Mouse (Mus musculus) frontal cortex, postnatal 14 days (tissue): Measurements from ENCODE around the gene Tuba3b.

Experiments used
- DNase-seq, 2 experiments: peaks; one replicate each; pipeline ENCODE4 v3.0.0; 2022; ENCODE audit warnings: low spot score in 2 of 2

Gene Tuba3b

DNA sequence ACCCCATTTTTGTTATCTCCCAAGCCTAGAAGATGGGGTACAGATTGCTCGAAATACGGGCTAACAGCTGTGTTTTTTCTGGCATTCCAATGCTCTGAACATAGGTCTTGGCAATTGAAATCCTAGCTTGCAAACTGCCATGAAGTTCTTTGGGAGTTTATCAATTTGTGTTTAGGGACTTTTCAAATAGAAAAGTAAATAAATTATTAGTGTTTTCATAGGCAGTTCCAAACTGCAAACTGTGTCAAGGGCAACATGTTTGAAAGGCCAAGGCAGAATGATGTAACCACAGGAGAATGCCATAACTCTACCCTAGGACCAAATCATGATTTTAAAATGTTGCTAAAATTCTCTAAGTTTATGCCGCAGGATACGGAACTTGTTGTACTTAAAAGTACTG, 7.8 kb upstream of the Tuba3b start:
- no peak for DNase-seq

DNA sequence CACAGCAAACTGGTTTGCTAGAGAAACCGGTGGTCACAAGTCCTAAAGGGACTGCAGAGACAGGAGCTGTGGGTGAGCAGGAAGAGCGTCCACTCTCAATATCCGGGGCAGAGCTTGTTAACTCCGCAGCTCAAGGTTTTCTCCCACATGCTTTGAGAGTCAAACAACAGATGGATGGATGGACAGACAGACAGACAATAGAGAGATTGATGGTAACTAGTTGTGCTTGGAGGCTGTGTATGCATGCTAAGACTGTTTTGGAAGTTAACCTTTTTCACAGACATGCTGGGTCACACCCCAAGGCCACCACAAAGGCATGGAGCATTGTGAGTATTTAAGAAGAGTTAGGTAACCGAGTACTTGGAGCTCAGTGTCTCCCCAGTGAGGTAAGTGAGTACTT, 6.9 kb upstream of the Tuba3b start:
- no peak for DNase-seq

DNA sequence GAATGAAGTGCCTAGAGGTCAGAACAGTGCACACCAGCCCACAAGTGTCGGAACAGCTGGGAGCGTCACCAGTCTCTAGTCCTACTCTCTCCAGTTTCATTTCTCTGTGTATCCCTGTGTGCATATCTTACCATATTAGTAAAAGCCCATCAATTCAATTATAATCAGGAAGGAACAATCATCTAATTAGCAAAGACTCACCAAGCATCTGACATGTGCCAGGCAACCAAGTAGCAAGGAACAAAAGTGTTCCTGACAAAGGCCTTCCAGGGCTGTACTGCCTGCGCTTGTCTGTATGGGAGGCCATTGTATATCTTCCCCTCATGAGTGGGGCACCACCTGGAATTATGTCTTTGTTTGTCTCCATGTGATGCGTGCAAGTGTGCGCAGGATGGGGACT, 4.7 kb upstream of the Tuba3b start:
- no peak for DNase-seq

DNA sequence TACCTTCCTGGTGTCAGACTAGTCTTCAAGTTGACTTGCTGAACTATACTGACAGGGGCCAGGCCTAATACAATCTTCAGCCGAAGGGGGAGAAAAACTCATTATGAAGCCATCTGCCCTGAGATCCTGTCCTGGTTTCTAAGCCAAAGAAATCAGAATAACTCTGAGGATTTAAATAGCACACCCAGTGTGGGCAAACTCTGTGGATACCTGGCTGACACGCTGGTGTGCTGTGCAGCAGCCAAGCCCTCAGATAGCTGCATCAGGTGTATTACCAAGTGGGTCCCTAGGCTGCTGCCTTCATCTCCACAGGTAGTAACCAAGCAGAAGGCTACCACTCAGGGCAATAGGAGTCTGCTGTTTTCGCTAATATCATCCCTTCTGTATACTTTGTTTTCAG, 2.9 kb upstream of the Tuba3b start:
- DNase-seq: no peak

DNA sequence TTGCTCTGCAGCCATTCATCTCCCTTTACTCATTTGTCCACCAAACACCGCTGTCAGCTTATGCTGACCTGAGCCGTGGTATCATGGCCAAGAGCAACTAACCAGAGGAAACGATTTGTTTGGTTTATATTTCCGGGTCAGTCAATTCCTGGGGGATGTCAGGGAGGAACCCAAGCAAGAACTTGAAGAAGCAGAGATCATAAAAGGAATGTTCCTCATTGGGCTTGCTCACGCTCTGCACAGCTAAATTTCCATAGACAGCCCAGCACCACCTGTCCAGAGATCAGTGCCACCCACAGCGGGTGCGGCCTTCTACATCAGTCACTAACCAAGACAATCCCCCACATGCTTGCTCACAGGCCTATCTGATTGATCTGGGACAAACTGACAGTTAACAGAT, 1.3 kb upstream of the Tuba3b start, which contains the start of gene Lmntd1:
Lmntd1 (minus strand) TSS at position 101 of the 400 bp plus-strand sequence.
- no peak for DNase-seq

DNA sequence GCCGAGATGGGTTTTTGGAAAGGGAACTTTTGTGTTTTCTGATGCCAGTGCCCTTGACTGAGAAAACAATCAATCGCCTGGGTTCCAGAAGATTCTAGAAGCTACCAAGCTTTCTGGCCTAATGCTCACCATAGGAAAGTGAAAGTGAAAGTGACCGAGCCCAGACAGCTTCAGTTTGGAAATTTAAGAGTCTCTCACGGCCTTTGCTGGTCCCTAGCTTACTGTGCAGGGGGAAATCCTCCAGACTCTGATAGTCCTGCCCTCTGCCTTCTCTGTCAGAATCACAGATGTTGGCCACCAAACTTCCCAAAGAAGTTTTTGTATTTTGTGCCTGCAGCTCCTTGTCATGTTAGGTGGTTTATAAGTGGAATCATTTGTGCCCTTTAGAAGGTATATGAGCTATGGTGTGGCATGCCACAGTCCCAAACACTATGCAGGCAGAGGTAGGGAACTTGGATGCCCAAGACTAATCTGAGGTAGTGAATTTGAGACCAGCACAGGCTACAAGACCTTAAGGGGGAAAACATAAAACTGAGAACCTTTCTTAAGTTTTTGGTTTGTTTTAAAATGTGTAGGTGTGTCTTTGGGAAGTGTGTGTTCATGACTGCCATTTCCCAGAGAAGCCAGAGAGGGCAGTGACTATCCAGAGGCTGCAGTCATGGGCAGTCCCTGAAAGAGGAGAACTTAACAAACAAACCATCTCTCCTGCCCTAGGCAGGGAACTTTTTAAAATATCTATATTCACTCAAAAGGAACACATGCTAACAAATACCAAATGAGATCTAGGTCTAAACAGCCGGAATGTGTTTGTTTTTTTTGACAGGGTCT, 1.1 kb downstream of the Tuba3b start:
- no peak for DNase-seq

DNA sequence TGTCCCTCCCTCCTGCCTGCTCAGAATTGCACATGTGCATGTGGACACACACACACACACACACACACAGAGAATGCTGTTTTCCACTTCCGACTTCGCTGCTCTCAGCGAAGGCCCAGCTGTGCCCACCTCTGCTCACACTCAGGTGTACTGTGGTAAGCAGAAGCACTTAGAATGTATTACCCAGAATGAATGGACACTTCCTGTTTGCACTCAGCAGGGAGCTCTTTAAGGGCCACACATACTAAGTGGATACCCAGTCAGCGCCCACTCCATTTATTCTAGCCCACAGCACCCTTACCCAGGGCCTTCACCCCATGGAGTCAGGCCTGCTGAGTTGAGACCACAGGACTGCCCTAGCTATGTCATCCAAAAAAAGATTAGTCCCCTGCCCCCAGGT, 7.6 kb downstream of the Tuba3b start:
- no peak for DNase-seq

DNA sequence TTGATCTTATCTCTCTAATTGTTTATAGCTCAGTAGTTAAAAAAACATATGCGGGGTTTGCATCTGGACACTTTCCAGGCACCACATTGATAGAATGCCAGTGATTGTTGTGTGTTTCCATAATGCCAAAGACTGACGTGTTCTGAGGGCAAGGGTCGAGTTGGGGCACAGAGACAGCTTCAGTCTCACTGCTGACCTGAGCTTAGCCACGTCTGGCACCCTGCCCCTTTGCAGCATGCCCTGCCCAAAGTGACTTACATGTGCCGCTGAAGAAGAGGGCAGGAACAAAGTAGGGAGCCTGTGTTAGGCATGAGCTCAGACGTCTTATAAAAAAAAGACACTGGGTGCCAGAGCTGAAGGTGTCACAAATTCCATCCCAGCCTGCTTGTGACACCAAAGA, 14.7 kb downstream of the Tuba3b start:
- no peak for DNase-seq

DNA sequence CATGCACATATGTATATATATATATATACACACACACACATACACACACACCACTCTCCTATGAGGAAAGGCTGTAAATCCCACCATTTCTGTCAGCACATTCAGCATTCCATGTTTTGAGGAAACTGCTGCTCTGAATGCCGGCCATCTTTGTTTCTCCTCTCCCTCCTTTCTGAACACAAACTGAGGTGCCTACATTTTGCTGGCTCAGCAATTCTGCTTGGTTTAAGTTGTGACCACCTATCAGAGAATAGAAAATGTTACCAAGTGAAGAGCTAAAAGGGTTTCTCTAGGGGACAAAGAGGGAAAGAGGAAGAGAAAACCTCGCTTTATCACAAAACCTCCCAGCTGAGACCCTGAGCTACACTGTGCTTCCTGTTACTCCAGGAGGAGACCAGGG, 18.9 kb downstream of the Tuba3b start:
- no peak for DNase-seq

DNA sequence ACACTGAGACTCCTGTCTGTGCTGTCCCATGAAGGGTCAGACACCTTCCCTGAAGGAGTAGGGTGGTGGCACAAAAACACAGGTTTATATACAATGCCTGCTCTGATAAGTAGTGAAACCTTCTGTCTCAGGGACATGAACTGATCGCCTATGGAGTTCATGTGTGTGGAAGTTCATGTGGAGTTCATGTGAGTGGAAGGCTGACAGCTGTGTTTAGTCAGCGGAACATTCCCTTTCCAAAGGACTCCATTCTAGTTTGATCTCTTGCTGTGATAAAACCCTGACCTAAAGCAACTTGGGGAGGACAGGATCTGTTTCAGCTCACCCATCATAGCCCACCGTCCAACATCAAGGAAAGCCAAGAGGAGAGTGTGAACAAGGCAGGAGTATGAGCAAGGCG, 21.1 kb downstream of the Tuba3b start:
- DNase-seq: no peak

DNA sequence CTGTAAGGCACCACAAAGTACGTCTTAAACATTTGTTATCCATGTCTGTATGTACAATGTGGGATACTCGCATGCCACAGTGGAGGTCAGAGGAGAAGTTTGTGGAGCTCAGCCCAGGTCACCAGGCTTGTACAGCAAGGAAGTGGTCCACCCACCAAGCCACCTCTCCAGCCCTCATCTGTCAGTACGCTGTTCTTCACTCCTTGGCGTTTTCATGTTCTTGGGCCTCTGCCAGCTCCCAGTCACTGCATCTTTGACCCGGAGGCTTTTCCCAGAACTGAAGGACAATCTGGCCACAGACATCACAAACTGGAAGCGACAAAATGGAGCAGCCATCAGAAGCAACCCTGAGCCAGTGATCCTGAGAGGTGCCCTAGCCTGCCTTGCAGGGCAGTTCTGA, 22.7 kb downstream of the Tuba3b start:
- no peak for DNase-seq

DNA sequence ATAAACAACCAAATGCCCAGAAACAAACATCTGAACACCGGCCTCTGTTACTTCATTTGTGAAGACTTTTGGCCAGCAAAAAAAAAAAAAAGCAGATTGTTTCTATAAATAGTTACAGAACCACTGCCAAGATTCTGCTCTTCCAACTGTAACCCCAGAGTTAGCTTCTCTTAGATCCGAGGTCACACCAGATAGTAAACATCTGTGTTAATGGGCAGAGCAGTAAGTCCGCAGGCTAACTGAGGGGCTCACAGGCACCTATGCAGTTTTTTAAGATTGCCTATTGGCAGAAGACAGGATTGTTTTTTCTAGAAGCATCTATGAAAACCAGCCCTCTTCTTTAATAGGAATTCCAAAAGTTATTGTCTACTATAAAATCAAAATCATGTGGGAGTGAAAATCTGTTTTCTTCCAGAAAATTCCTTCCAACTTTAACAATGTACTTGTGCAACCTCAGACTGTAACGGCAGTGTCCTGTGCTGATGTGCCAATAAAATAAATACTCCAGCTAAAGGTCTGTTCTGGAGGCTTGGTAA, 25.5 kb downstream of the Tuba3b start:
- no peak for DNase-seq

DNA sequence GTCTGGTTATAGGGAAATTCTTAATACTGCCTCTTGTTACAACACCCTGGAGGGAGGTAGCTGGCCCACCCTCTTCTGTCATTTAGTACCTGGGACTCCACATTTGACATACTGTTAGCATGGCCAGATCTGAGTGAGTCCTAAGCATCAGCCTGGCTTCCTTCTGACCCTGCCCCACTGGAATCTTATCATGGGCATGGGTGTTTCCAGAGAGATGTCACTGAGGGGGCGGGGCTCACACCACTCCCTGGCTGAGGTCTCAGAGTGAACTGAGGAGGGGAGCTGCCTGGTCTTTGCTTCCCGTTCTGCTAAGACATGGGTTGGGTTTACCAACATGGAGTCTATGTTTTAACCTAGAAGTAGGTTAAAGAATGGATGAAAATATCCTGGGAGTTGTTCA, 36.4 kb downstream of the Tuba3b start:
- DNase-seq: no peak

DNA sequence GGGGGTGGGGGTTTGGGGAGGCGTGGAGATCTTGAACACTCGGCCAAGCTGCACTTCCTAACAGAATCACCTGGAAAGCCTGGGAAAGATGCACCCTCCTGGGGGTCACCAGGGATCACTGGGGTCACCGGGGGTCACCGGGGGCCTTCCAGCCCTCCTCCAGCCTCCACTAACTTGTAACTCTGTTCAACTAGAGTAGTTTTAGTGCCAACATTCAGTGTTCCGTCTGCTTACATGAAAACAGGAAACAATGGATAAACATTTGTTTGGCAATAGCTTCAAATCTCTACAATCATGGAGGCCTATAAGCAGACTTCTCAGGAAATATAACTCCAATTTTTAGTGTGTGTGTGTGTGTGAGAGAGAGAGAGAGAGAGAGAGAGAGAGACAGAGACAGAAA, 37.4 kb downstream of the Tuba3b start:
- DNase-seq: no peak

DNA sequence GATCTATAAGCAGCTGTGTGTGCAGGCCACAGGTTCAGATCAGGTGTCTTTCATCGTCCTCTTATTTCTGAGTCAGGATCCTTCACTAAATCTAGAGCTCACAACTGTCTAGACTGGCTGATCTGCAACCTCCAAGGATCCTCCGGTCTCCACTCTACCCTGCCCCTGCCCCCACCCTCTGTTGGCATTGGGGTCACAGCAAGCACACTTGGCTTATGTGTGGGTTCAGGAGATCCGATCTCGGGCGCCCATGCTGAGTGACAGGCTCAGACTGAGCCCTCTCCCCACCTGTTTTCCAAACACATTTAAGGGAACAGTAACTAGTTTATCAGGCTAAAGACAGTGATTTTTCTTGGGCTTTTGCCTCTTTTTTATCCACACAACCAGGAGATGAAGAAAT, 38.1 kb downstream of the Tuba3b start:
- no peak for DNase-seq

DNA sequence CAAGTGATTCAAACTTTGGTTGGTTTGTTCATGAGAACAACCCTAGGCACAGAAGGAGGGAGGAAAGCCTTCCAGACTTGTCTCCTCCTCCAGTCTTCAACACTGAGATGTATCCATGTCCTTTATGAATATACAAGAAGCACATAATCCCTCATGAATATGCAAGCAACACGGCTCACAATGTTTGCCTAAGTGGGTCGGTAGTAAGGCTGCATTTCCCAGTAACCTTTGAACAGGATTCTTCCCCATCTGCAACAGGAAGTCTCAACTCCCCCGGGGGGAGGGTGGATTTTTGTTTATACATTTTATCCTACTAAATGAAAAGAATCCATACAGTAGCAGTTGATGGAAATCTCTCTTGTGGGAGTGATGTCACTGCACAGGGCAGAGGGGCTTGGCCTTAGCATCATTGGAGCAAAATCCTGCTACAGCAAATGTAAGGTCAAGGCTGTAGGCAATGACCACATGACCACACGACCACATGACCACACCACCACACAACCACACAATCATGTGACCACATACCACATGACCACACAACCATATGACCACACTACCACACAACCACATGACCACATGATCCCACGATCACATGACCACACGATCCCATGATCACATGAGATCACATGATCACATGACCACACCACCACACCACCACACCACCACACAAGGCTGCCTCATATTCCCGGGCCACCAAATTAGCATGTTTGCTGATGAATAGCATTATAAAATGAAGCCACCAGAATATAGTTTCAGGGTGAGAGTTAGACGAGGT, 38.7 kb downstream of the Tuba3b start:
- no peak for DNase-seq

DNA sequence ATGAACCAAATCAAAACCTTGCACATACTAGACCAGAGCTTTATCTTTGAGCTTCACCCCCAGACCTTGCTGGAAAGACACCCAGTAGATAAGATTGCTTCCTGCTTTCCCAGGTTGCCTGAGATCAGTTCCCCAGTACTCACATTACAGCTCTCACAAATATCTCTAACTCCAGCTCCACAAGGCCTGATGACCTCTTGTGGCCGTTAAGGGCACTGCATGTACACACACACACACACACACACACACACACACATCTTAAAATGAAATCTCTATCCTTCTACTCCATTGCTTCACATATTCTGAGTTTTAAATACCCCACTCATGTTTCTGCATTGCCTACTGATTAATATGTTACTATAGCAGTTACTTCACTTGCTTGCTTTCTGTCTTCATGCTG, 40.1 kb downstream of the Tuba3b start:
- DNase-seq: no peak

DNA sequence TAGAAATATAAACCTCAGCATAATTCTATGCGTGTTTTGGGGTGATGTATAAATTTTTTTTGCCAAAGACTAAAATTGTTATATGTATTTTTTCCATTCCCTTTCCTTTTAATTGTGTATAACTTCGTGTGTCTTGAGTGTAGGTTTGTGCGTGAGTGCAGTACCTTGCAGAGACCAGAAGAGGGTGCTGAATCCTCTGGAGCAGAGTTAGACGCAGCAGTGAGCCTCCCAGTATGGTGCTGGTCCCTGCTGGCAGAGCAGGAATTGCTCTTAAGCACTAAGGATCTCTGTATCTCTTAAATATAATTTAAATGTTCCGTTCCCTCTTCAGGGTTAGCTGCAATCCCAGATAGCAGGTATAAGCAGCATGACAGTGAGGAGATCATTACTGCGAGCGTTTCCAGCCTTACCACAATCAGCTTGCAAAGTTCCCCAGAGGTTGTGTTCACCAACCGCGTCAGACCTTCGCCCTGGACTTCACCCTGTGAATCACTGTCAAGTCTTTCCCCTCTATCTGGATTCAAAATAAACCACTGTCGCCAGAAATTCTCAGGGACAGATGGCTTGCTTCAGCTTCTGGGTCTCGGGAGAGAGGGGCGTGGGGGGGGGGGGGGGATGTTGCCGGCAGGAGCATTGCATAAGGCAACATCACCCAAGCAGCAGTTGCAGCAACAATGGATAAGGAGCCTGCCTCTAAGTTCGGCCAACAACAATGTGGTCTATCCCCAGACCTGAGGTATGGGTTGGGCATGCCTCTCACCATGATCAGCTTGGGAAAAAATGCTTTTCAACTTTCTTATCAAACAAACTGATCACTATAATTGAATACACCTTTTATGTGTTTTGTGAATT, 41.4 kb downstream of the Tuba3b start:
- no peak for DNase-seq

DNA sequence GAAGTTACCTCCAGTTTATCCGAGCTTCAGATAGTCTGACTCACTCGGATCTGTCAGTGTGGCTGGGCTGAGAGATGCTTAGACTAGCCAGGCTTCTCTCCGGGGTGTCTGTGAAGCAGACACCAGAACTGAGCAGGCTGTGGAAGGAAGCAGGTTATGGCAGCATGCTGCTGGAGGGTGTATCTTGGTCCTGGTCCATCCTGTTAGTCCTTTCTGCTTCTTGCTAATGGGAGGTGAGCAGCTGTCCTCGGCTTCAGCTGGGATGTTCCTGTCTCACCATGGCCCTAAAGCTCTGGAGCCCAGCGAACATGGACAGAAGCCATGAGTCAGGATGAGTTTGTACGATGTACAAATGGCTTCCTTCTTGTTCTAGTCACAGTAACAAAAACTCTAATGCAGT, 43.6 kb downstream of the Tuba3b start:
- no peak for DNase-seq

DNA sequence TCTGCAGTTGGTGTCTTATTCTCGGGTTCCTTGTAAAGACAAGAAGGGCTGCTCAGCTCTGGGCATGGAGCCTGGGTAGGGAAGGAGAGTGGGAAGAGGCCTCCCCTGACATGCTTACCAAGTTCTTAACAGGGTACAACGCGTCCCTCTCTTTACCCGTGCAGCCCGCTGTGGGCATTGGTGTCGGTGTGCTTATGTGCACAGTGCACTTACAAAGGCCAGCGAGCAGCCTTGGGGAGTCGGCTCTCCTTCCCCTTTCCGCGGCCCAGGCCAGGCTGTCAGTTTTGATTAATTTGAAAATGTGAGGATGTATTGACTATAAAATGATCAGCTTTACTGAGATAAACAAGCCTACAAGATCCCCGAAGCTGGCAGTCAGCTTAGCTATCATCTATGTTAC, 45.4 kb downstream of the Tuba3b start:
- no peak for DNase-seq

DNA sequence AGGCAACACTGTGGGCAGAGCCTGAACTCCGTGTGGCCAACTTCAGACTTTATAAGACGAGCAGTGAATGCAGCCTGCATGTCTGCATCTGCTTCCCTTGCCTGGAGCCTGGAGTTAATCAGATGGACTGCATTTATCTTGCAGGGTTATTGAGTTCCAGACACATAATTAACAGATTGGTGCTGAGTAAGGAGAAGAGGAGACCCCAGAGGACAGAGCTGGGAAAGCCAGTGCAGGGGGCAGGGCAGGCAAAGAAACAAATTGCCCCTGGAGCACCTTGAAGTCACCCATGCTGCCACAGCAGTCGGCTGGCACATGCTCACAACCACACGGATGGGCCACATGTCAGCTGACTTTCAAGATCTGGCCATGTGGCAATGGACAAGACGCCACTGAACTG, 48.7 kb downstream of the Tuba3b start:
- no peak for DNase-seq

DNA sequence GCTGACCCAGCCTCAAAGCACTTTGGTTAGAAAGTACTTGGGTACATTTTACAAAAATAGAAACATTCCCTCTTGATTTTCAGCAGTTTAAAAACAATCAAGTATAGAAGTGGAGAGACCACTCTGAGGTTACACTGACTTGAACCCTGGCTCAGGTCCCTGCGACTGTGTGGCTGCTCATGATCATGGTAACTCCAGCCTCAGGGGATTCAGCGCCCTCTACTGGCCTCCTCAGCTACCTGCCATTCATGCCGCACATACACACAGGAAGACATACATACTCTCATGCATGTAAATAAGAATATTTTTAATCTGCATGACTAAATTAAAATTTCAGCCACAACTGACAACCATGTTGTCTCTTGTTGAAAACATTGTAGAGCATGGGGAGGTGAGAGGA, 50.2 kb downstream of the Tuba3b start:
- no peak for DNase-seq
